Mouse (Mus musculus): ENCODE measurements around the gene Chchd1.
A peak's percentile ranks its signal among the peaks of the same experiment; 100 is the strongest.
"Not testable (repeated sequence)": the region's sequence is repeated elsewhere in the genome, so short reads cannot be mapped to it uniquely, and the experiment has no call there.

The Chchd1 gene

DNA sequence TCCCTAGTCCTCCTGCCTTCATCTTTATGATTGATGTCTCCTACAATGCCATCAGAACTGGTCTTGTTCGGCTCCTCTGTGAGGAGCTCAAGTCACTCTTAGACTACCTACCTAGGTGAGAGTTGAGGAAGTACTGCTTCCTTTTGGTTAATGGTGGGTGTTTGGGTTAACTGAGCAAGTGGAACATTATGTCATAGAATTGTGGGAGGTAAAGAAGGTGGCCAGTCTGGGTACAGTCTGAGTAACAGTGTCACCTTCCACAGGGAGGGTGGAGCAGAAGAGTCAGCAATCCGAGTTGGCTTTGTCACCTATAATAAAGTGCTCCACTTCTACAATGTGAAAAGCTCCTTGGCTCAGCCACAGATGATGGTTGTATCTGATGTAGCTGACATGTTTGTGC is 13.8 kb upstream of the Chchd1 start:
- no peak for DNase-seq (ENCODE audit: low spot score)

DNA sequence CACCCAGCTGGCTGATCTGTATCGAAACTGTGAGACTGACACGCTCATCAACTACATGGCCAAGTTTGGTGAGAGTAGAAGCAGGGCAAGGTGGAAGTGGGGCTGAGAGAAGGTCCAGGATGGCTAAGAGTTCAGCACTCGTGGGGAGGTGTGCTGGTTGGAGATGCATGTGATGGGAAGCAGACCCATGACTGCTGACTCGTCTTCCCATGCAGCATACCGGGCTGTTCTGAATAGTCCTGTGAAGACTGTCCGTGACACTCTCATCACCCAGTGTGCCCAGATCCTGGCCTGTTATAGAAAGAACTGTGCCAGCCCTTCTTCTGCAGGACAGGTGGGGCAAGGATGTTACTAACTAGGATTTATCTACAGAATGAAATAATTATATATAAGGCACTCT is 11.0 kb upstream of the Chchd1 start:
- DNase-seq (ENCODE audit: low spot score), result no peak

DNA sequence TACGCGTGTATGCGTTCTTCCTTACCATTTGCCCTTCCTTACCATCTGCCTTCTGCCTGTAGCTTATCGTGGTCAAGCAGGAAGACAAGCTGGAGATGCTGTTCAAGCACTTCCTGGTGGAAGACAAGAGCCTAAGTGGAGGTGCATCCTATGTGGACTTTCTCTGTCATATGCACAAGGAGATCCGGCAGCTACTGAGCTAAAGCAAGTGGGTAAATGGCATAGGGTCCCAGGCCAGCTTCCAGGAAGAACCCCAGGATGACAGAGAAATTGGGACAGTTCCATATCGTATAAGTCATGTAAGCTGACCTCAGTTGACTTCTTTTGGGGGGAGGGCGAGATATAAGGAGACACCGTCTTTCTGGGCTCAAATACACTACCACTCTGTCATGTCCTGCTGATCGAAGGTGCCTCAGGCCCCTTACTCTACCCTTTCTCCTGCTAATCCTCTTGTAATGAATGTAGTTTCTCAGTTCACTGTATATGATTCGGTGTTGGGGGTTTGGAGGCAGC is 9.2 kb upstream of the Chchd1 start:
- DNase-seq (ENCODE audit: low spot score), result no peak

DNA sequence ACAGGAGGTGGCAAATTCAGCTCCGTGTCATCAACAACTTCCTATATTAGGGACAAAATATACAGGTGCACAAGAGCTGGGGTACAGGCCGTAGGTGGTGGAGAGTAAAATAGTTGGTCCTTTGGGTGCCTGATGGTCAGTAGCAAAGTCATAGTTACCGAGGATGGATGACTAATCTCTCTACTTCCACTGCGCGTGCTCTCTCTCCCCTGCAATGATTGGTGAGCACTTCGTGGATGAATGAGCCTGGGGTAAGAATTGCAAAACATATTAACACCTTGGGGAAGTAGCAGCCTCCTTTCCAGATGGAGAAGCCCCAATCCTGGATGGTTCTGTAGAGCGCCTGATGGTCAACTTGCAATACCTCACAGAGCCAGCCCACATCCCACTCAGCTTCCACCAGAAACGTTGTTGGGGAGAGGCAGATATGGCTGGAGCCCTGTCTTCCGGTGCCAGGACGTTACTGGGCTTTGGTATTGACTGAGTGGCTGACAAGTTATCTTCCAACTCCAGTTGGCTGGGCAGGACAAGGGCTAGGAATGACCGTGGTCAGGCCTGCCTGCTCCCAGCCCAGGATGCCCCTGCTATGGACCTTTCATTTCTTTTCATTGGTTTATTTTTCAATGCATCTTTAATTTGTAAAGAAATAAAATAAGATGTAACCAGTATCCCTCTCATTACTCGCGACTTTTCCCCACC is 8.5 kb upstream of the Chchd1 start:
- DNase-seq (ENCODE audit: low spot score), result no peak

DNA sequence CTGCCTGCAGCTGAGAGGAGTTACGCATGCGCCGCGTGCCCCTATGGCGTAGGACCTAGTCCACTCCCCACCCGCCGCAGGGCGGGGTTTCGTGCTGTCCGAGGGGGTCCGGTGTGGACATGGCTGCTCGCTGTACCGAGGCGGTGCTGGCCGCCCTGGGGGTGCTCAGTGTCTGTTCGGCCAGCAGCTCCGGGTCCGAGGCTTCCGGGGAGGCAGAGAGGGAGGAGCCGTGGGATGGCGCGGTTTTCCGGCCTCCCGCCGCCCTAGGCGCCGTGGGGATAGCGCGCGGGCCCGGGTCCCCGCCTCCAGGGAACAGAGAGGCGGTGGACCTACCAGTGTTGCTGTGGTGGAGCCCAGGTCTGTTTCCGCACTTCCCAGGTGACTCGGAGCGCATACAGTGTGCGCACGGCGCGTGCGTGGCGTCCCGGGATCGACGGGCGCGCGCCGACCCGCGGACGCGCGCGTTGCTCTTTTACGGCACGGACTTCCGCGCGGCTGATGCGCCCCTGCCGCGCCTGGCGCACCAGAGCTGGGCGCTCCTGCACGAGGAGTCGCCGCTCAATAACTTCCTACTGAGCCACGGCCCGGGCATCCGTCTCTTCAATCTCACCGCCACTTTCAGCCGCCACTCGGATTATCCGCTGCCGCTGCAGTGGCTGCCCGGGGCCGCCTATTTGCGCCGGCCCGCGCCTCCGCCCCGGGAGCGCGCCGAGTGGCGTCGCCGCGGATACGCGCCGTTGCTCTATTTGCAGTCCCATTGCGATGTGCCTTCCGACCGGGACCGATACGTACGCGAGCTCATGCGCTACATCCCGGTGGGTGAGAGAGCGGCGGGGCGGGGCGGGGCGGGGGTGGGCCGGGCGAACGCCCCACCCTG is 7.7 kb upstream of the Chchd1 start, which contains the start of gene Fut11:
TSS of gene Fut11 (plus strand) at position 85 of the 877 bp plus-strand sequence.
- peak; percentile 89 for DNase-seq (ENCODE audit: low spot score)

DNA sequence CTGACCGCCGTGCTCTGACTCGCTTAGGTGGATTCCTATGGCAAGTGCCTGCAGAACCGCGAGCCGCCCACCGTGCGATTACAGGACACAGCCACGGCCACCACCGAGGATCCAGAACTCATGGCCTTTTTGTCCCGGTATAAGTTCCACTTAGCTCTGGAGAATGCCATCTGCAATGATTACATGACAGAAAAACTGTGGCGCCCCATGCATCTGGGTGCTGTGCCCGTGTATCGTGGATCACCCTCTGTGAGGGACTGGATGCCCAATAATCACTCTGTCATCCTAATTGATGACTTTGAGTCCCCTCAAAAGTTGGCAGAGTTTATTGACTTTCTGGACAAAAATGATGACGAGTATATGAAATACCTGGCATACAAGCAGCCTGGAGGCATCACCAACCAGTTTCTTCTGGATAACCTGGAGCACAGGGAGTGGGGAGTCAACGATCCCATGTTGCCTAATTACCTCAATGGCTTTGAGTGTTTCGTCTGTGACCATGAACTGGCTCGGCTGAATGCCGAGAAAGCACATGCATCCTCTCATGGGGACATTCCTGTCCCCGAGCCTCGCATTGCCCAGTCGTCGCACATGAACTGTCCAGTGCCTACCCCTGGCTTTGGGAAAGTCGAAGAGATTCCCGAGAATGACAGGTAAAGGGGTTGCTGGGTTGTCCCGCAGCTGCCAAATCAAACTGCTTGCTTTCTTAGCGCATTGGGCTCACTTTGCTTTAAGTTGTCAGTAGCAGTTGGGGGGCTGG is 6.9 kb upstream of the Chchd1 start:
- no peak for DNase-seq (ENCODE audit: low spot score)

DNA sequence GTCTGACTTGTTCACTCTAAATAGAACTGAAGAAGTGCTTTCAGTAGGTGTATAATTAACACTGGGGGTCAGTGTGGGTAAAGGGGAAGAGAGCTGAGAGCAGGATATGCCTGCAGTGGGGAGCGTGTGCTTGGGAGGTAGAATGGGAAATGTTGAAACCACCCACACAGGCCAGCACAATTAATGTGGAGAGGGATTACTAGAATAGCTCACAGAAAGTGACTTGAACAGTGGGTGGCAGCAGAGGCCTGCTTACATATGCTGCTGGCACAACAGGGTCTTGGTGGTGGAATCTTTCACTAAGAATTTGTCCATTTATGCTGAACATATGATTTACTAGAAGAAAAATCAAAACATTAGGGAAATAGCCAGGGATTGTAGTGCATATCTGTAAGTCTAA is 5.8 kb upstream of the Chchd1 start:
- DNase-seq (ENCODE audit: low spot score), result peak; percentile 37

DNA sequence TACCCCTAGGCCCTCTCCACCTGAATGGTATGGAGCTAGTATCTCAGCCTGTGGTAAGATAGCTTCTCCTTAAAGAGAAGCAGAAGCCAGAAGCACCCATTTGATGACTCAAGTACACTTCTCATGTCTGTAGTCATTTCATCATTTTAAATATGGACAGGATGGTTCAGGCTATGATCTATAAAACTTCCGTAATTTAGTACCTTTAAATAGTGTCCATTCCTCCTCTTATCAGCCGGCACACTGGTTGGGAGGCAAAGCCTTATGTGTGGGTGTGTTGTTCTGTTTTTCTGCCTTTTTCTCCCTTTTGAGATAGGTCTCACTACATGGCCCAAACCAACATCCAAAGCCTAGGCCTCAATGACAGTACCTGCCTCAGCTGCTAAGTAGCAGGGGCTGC is 4.3 kb upstream of the Chchd1 start:
- DNase-seq (ENCODE audit: low spot score), result no peak

DNA sequence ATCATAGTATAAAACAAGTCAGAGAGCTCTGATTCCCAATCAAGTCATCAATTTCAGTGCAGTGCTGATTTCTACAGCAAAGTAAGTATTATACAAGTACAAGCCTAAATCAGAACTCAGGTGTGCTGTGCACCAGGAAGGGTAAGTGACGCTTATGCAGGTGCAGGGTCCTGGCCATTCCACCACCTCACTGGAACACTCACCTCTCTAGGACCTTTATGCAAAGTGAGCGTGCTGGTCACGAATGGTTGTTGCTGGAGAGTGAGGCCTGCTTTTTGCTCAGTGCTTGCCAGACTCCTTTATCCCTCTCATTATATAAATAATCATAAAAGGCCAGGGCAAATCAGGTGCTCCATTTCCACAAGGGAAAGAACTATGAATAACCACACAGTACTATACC is 2.4 kb upstream of the Chchd1 start:
- no peak for DNase-seq (ENCODE audit: low spot score)

DNA sequence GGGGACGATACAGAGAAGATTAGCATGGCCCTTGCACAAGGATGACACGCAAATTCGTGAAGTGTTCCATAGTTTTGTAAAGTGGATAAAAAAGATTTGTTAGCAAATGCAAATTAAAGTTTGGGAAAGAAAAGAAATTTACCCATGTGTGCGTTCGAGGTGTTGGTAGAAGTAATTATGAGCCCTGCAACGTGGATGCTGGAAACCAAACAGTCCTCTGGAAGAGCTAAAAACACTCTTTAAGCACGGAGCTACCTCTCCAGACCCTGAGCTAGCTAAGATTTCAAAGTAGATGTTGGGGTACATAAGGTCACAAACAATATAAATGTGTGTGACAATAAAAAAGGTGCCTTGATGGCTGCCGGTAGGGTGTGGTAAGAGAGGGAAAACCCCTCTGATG is 1.3 kb upstream of the Chchd1 start:
- no peak for DNase-seq (ENCODE audit: low spot score)

DNA sequence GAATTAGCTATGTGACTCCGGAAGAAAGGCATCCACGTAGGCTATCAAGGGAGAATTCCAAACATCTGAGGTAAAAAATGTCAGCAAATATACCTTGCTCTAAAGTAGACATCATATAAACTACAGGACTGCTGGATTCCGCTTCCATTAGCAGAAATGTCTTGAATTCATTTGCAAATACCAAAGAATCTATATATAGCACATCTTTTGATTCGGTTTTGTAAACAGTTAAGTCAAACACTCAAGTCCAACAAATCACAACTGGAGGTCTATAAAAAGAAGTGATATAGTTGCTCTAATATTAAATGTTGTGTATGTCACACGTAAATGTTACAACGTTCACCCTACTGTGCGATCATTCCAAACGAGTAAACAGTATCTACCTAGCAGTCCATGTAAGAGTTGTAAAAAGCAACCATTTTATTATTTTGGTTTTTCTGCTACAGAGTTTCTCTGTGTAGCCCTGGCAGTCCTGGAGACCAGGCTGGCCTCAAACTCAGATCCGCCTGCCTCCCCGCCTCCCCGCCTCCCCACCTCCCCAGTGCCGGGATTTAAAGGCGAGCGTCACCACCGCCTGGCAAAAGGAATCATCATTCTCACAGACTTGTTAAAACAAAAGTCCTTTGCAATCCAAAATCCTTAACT is 588 bp upstream of the Chchd1 start:
- DNase-seq (ENCODE audit: low spot score), result no peak

DNA sequence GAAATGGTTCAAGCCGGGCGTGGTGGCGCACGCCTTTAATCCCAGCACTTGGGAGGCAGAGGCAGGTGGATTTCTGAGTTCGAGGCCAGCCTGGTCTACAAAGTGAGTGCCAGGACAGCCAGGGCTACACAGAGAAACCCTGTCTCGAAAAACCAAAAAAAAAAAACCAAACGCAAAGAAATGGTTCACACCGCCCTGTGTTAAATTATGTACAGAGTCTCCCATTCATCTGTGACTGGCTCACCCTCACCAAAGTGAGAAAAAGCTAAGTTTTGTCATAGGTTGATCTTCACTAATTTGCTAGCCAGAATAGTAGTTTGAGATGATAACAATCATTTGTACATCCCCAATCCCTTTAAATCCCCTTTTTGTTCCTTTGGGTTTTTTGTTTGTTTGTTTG is 655 bp downstream of the Chchd1 start:
- not testable (repeated sequence) for DNase-seq (ENCODE audit: low spot score)

DNA sequence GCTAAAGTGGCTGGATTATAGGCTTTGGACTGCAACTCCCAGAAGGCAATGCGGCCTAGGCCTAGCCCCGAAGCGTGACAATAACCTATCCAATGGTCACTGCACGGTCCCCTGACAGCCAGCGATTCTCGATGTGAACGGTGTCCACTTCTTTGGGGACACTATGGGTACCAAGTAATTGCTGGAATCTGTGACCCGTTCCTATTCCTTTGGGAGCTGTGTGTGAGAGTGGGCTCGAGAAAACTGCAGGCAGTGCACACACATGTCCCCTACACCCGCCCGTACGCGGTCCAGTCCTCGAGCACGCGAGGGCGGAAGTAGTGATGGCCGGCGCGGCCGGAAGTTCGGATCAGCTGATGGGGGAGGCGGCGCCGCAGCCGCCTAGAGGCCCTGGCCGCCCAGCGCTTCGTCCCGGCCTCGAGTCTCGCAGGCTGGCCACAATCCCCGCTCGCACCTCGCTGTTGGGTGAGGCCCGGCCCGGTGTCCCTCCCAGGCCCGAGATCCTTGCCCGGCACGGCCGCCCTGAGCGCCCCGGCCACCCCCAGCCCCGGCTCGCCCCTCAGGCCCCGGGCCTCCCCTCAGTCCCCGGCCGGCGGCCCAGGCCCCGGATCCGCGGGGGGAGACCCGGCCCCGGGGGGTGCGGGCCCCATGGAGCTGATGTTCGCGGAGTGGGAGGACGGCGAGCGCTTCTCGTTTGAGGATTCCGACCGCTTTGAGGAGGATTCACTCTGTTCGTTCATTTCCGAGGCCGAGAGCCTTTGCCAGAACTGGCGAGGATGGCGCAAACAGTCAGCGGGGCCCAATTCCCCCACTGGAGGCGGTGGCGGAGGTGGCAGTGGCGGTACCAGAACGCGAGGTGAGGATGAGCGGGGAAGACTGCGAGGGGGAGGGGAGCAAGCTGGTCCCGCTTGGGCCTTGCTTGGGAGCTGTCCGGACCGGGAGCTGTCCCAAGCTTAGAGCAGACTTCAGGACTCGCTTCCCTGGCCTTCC is 4.7 kb downstream of the Chchd1 start, which contains the start of gene Zswim8:
TSS of gene Zswim8 (plus strand) at position 352 of the 990 bp plus-strand sequence.
- DNase-seq (ENCODE audit: low spot score), result peak; percentile 89

DNA sequence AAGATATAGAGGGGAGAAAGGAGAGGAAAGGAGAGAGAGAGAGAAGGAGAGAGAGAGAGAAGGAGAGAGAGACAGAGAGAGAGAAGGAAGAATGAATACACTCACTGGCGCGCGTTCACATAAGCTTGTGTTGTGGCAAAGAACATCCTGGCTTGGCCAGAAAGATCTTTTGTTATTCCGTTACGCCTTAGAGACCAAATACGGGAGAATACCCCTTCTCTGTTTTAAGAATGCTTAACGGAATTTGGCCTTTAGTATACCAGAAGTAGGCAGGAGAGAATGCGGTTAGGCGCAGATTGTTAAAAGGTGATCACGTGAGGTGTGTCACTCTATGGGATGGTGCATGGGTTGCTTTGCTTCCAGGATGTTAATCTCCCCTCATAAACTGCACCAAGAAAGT is 5.4 kb downstream of the Chchd1 start:
- no peak for DNase-seq (ENCODE audit: low spot score)

DNA sequence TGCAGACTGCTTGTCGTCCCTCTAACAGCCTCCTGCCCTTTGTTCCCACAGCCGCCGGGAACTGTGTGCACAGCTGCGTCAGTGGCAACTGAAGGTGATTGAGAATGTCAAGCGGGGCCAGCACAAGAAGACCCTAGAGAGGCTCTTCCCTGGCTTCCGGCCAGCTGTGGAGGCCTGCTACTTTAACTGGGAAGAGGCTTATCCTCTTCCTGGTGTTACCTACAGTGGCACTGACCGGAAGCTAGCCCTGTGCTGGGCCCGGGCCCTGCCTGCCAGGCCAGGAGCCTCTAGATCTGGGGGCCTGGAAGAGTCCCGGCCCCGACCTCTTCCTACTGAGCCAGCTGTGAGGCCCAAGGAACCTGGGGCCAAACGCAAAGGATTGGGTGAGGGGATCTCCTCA is 11.0 kb downstream of the Chchd1 start:
- DNase-seq (ENCODE audit: low spot score), result no peak

DNA sequence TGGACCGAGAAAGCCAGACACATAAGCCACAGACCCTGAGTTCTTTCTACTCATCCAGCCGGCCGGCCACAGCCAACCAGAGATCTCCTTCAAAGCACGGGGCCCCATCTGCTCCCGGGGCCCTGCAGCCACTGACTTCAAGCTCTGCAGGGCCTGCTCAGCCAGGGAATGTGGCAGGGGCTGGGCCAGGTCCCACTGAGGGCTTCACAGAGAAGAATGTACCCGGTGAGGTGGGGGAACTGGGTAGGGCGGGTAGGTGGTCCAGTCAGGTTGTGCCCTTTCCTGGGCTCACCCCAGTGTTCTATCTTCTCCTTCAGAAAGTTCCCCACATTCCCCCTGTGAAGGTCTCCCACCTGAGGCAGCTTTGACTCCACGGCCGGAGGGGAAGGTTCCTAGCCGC is 15.6 kb downstream of the Chchd1 start:
- no peak for DNase-seq (ENCODE audit: low spot score)

DNA sequence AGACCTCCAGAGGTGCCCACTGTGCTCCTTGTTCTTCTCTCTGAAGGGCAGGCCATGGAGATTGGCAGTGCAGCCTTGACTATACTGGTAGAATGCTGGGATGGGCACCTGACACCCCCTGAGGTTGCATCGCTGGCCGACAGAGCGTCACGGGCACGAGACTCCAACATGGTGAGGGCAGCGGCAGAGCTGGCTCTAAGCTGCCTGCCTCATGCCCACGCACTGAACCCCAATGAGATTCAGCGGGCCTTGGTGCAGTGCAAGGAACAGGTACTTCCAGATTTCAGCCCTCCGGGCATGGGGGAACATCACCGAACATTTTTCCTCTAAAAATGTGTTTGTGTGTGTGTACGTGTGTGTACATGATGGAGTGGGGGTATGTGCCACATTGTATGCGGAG is 17.0 kb downstream of the Chchd1 start:
- DNase-seq (ENCODE audit: low spot score), result no peak

DNA sequence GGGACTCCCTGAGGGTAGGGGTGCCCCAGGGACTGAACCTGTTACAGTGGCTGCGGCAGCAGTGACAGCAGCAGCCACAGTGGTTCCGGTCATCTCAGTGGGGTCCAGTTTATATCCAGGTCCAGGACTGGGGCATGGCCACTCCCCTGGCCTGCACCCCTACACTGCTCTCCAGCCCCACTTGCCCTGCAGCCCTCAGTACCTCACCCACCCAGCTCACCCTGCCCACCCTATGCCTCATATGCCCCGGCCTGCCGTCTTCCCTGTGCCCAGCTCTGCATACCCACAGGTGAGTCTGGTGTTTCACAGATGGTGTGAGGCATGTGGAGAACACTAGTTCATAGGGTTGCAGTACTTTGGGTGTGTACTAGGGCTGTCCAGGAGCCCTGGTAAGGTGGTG is 18.6 kb downstream of the Chchd1 start:
- DNase-seq (ENCODE audit: low spot score), result no peak

DNA sequence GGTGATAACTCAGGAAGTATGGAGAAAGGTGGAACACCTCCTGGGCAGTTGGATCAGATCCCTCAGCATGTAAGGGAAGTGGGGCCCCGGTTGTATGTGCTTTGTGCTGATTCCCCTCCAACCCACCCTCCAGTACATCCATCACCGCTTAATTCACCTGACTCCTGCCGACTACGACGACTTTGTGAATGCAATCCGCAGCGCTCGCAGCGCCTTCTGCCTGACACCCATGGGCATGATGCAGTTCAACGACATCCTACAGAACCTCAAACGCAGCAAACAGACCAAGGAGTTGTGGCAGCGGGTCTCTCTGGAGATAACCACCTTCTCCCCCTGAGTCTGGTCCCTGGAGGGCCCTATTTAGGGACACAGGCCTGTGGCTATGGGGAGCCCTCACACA is 20.2 kb downstream of the Chchd1 start:
- DNase-seq (ENCODE audit: low spot score), result no peak

DNA sequence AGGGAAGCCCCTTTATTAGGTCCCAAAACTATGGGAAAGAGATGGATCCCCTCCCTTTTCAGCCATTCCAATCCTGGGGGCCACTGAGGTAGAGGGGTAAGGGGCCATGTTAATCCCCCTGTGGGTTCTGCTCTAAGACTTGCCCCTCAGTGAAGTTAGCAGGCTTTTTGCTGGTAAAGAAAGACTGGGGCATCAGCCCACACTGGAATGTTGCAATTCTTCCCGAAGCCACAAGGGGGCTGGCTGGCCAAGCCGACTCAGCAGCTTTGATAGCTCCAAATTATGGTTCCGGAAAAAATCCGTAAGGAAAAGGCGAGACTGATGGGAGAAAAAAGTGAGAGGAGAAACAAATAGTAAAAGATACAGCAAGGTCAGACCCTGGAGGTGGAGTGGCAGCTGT is 21.2 kb downstream of the Chchd1 start:
- DNase-seq (ENCODE audit: low spot score), result peak; percentile 68
